Mouse (Mus musculus) MEL (cell line): Measurements from ENCODE around the gene Pla2g4b. TPM values are rescaled to one million over a fixed set of nuclear protein-coding genes. Genes with fewer than 3 reads are reported as not detected.
A peak's percentile ranks its signal among the peaks of the same experiment; 100 is the strongest.

Experiments
- DNase-seq: peaks from one replicate; pipeline ENCODE4 v3.0.0; 2011; ENCODE audit warnings: low read depth, low spot score
- H3K27ac ChIP-seq: 2 replicates; pipeline ENCODE4 v1.5.1; 2012; ENCODE audit warnings: low read depth, mild to moderate bottlenecking, control low read depth, low read length, moderate library complexity; ENCODE audit not compliant: control insufficient read depth
- H3K27me3 ChIP-seq, 2 experiments: fragments of 150-350 bp in 1 of 2; sonication (generic) in 1 of 2; 2 replicates each; pipeline ENCODE4 v1.6.1; 2012; ENCODE audit warnings: low read length in 2 of 2, mild to moderate bottlenecking in 2 of 2, improper control_type of control experiment in 1 of 2, moderate library complexity in 1 of 2; ENCODE audit not compliant: insufficient read depth in 2 of 2, control insufficient read depth in 1 of 2
- H3K36me3 ChIP-seq, 2 experiments: 2 replicates each; pipeline ENCODE4 v1.6.1; 2012 to 2014; ENCODE audit warnings: low read length in 2 of 2, improper control_type of control experiment in 1 of 2, inconsistent platforms in 1 of 2, mild to moderate bottlenecking in 1 of 2; ENCODE audit not compliant: insufficient read depth in 2 of 2, control insufficient read depth in 1 of 2
- H3K4me1 ChIP-seq, 2 experiments: fragments of 150-350 bp in 1 of 2; sonication (generic) in 1 of 2; 2 replicates each; pipeline ENCODE4 v1.6.1; 2012; ENCODE audit warnings: low read length in 2 of 2, improper control_type of control experiment in 1 of 2, mild to moderate bottlenecking in 1 of 2; ENCODE audit not compliant: insufficient read depth in 2 of 2, control insufficient read depth in 1 of 2
- H3K4me3 ChIP-seq, 2 experiments: fragments of 150-350 bp in 1 of 2; sonication (generic) in 1 of 2; 2 replicates each; pipeline ENCODE4 v1.5.1; 2012; ENCODE audit warnings: low read depth in 2 of 2, low read length in 2 of 2, mild to moderate bottlenecking in 2 of 2, moderate library complexity in 2 of 2, control low read depth in 1 of 2, improper control_type of control experiment in 1 of 2; ENCODE audit not compliant: control insufficient read depth in 1 of 2, insufficient read depth in 1 of 2
- H3K79me2 ChIP-seq: 2 replicates; pipeline ENCODE4 v1.6.1; 2012; ENCODE audit warnings: mild to moderate bottlenecking, low read length, moderate library complexity; ENCODE audit not compliant: control insufficient read depth, poor library complexity, insufficient read depth
- H3K9ac ChIP-seq: 2 replicates; pipeline ENCODE4 v1.6.1; 2012; ENCODE audit warnings: low read depth, mild to moderate bottlenecking, control low read depth, low read length, moderate library complexity; ENCODE audit not compliant: control insufficient read depth, poor library complexity, severe bottlenecking
- H3K9me3 ChIP-seq: fragments of 150-350 bp; sonication (generic); replicated peaks from 2 replicates; pipeline ENCODE4 v1.6.1; 2012; ENCODE audit warnings: mild to moderate bottlenecking, low read length, improper control_type of control experiment, moderate library complexity; ENCODE audit not compliant: insufficient read depth
- CHD1 ChIP-seq: IDR thresholded peaks from 2 replicates; pipeline ENCODE4 v1.6.1; 2012; ENCODE audit warnings: low read depth, mild to moderate bottlenecking, inconsistent platforms, low read length, improper control_type of control experiment
- E2F4 ChIP-seq: IDR thresholded peaks from 2 replicates; pipeline ENCODE4 v1.6.1; 2011; ENCODE audit warnings: low read depth, low read length, improper control_type of control experiment, borderline replicate concordance
- ELF1 ChIP-seq: IDR thresholded peaks from 2 replicates; pipeline ENCODE4 v1.6.1; 2014; ENCODE audit warnings: low read depth, mild to moderate bottlenecking, inconsistent platforms, low read length, improper control_type of control experiment, moderate library complexity
- EP300 ChIP-seq, 2 experiments: IDR thresholded peaks; 2 replicates each; pipeline ENCODE4 v1.6.1; 2011; ENCODE audit warnings: improper control_type of control experiment in 2 of 2, low read length in 2 of 2, low read depth in 1 of 2, mild to moderate bottlenecking in 1 of 2
- GATA1 ChIP-seq: IDR thresholded peaks from 2 replicates; pipeline ENCODE4 v1.6.1; 2011; ENCODE audit warnings: low read depth, low read length, improper control_type of control experiment
- KAT2A ChIP-seq: conservative IDR thresholded peaks from 2 replicates; pipeline ENCODE4 v1.6.1; 2012; ENCODE audit warnings: low read depth, low read length, improper control_type of control experiment, inconsistent platforms
- MXI1 ChIP-seq: IDR thresholded peaks from 2 replicates; pipeline ENCODE4 v1.6.1; 2011; ENCODE audit warnings: mild to moderate bottlenecking, low read depth, low read length, improper control_type of control experiment
- MYB ChIP-seq: IDR thresholded peaks from 2 replicates; pipeline ENCODE4 v1.6.1; 2011; ENCODE audit warnings: mild to moderate bottlenecking, low read depth, low read length, improper control_type of control experiment
- RAD21 ChIP-seq: IDR thresholded peaks from 2 replicates; pipeline ENCODE4 v1.6.1; 2011; ENCODE audit warnings: mild to moderate bottlenecking, low read depth, low read length, improper control_type of control experiment
- RCOR1 ChIP-seq: IDR thresholded peaks from 2 replicates; pipeline ENCODE4 v1.6.1; 2012; ENCODE audit warnings: low read depth, mild to moderate bottlenecking, inconsistent platforms, low read length, improper control_type of control experiment
- SIN3A ChIP-seq: IDR thresholded peaks from 2 replicates; pipeline ENCODE4 v1.6.1; 2012; ENCODE audit warnings: low read length, improper control_type of control experiment, inconsistent platforms
- TAL1 ChIP-seq: IDR thresholded peaks from 2 replicates; pipeline ENCODE4 v1.6.1; 2012; ENCODE audit warnings: mild to moderate bottlenecking, inconsistent platforms, low read length, moderate library complexity, mixed read lengths
- TCF12 ChIP-seq: IDR thresholded peaks from 2 replicates; pipeline ENCODE4 v1.6.1; 2014; ENCODE audit warnings: low read depth, mild to moderate bottlenecking, inconsistent platforms, low read length, improper control_type of control experiment, moderate library complexity
- USF2 ChIP-seq, 2 experiments: IDR thresholded peaks; 2 replicates each; pipeline ENCODE4 v1.6.1; 2011 to 2012; ENCODE audit warnings: improper control_type of control experiment in 2 of 2, low read length in 2 of 2, borderline replicate concordance in 1 of 2, inconsistent platforms in 1 of 2, low read depth in 1 of 2, mild to moderate bottlenecking in 1 of 2; ENCODE audit not compliant: insufficient read depth in 1 of 2
- ZKSCAN1 ChIP-seq: IDR thresholded peaks from 2 replicates; pipeline ENCODE4 v1.6.1; 2012; ENCODE audit warnings: low read depth, mild to moderate bottlenecking, inconsistent platforms, low read length, improper control_type of control experiment, moderate library complexity
- ZNF384 ChIP-seq: IDR thresholded peaks from 2 replicates; pipeline ENCODE4 v1.6.1; 2012; ENCODE audit warnings: low read depth, mild to moderate bottlenecking, inconsistent platforms, low read length, improper control_type of control experiment
- polyA plus RNA-seq, 2 experiments: library from polyadenylated mRNA; stranded (reverse) in 1 of 2; unstranded in 1 of 2; fragments of >175 nt in 1 of 2; fragments of >200 nt in 1 of 2; gene quantifications; 2 replicates each; pipeline versions ENCODE4 v1.2.1 to v1.2.4; 2012; ENCODE audit warnings: low replicate concordance in 2 of 2, low read depth in 1 of 2; ENCODE audit not compliant: insufficient read length in 2 of 2, insufficient read depth in 1 of 2, missing spikeins in 1 of 2
- total RNA-seq: library from RNA; depleted of rRNA; stranded (reverse); fragments of 300-350 nt; gene quantifications from 2 replicates; pipeline ENCODE4 v1.2.3, GENCODE M21; 2012

Pla2g4b gene
- total and polyA plus RNA-seq, 3 experiments: 0.32 to 0.54 TPM; not detected in 1

DNA sequence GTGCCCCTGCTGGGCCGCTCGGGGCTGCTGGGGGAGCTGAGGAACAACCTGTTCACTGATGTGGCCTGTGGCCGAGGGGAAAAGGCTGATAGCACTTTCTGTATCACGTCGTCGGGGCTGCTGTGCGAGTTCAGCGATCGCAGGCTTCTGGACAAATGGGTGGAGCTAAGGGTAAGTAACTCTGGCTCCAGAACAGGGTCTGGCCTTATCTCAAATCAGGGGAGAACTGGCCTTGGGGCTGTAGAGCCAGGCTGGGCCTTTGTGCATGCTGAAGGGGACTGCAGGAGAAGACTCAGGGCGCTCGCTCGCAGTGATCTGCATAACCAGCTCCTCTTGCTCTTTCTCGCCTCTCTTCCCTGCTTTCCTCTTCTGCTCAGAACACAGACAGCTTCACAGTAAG, 20.3 kb upstream of the Pla2g4b start:
- H3K9me3 ChIP-seq: no peaks in the 10 kb centered on the region
- no peak for TF ChIP-seq ZKSCAN1
- TF ChIP-seq SIN3A: no peak
- TF ChIP-seq TAL1: no peak
- DNase-seq: peak; percentile 37
- H3K79me2 ChIP-seq: no peaks in the 10 kb centered on the region
- H3K36me3 ChIP-seq: peaks cover 0 to 32% of the 10 kb centered on the region in 2 experiments; a peak in 2 of 4 replicates
- no peak overlapping the region for H3K9ac ChIP-seq
- no peak overlapping the region for H3K27ac ChIP-seq
- no peak overlapping the region for H3K4me3 ChIP-seq
- H3K4me1 ChIP-seq: peaks cover 13 to 29% of the 10 kb centered on the region in 2 experiments
- H3K27me3 ChIP-seq: no peaks in the 10 kb centered on the region

DNA sequence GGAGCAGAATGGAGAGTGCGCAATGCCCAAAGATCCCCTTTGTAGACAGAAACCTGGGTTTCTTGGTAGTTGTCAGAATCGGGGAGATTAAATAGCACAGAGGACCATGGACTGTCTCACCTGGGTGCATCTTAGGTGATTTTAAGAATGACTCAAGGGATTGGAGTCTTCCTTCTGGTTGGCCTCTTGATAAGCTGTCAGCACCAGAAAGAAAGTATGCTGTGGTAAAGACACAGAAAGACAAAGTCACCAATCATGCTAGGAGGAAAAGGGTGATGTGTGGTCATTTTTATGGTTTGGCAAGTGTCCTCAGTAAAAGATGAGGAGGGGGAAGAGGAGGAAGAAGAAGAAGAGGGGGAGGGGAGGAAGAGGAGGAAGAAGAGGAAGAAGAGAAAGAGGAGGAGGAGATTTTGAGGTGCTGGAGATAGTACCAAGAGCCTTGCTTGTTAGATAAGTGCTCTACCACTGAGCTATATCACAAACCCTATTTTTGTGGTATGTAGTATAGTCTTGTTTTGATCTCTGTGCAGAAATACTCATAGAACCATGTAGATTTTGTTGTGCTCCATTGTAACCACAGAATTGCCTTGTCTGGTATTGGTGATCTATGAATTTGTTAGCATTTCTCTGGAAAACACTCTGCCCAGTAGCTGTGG, 19.3 kb upstream of the Pla2g4b start:
- H3K4me1 ChIP-seq: peaks cover 13 to 29% of the 10 kb centered on the region in 2 experiments
- no peak overlapping the region for H3K9ac ChIP-seq
- no peaks in the 10 kb centered on the region for H3K79me2 ChIP-seq
- DNase-seq: peak; percentile 59
- H3K4me3 ChIP-seq: no peak overlapping the region
- no peak for TF ChIP-seq CHD1
- no peak for TF ChIP-seq MXI1
- TF ChIP-seq ELF1: no peak
- TF ChIP-seq USF2 (IDR thresholded peaks at IDR 0.05; ENCODE audit: borderline replicate concordance in 1 of 2, insufficient read depth in 1 of 2, low read depth in 1 of 2, low read length in 2 of 2): no peak
- TF ChIP-seq RAD21: no peak
- peak; percentile 55; the same call in 1 of the 2 replicates for TF ChIP-seq GATA1
- TF ChIP-seq MYB: no peak
- no peak for TF ChIP-seq E2F4
- TF ChIP-seq SIN3A: 0 out of 2 replicates have a peak, but pooled peaks have one; percentile 33
- TF ChIP-seq EP300 (IDR thresholded peaks at IDR 0.05; ENCODE audit: low read depth in 1 of 2, low read length in 2 of 2): peak; percentile 42 to 63; a peak in 2 of 4 replicates
- TF ChIP-seq RCOR1: 0 out of 2 replicates have a peak, but pooled peaks have one; percentile 53
- peaks cover 0 to 32% of the 10 kb centered on the region in 2 experiments; a peak in 2 of 4 replicates for H3K36me3 ChIP-seq
- no peak overlapping the region for H3K27ac ChIP-seq
- no peaks in the 10 kb centered on the region for H3K9me3 ChIP-seq
- no peaks in the 10 kb centered on the region for H3K27me3 ChIP-seq

DNA sequence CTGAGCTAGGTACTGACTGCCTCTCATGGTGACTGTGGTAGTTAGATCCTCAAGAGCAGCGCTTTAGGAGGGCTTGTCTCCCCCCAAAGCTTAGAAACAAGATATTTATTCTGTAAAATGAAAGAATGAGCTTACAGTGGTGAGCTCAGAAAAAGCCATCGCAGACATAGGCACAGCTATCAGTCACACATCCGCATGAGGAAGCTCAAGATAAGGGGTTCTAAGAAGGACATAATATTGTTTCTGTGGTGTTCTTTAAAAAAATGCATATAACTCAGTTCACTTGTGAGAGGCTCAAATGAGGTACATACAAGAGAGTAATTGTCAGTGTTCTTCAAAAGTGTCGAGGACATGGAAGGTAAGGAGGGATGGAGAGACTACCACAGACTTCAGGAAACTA, 17.3 kb upstream of the Pla2g4b start:
- peak overlapping the region; percentile 30; the same call in 1 of the 2 replicates for H3K9ac ChIP-seq
- H3K4me1 ChIP-seq: peaks cover 13 to 29% of the 10 kb centered on the region in 2 experiments
- no peak overlapping the region for H3K4me3 ChIP-seq
- peaks cover 0 to 32% of the 10 kb centered on the region in 2 experiments; a peak in 2 of 4 replicates for H3K36me3 ChIP-seq
- DNase-seq: peak; percentile 61
- H3K9me3 ChIP-seq: no peaks in the 10 kb centered on the region
- 0 out of 2 replicates have a peak, but pooled peaks have one; percentile 25 for TF ChIP-seq SIN3A
- TF ChIP-seq EP300 (IDR thresholded peaks at IDR 0.05; ENCODE audit: low read depth in 1 of 2, low read length in 2 of 2): peak; percentile 58 to 62; a peak in 2 of 4 replicates
- peak; percentile 83 for TF ChIP-seq GATA1
- TF ChIP-seq ZNF384: peak; percentile 68
- TF ChIP-seq TAL1: 0 out of 2 replicates have a peak, but pooled peaks have one; percentile 5
- peak; percentile 55; the same call in 1 of the 2 replicates for TF ChIP-seq TCF12
- no peak for TF ChIP-seq KAT2A
- no peak for TF ChIP-seq MXI1
- H3K79me2 ChIP-seq: no peaks in the 10 kb centered on the region
- no peaks in the 10 kb centered on the region for H3K27me3 ChIP-seq
- H3K27ac ChIP-seq: peak overlapping the region; percentile 56
